Mouse (Mus musculus) macrophage (primary cell): ENCODE results near the gene Atl1. TPM values are rescaled to one million over a fixed set of nuclear protein-coding genes. Genes with fewer than 3 reads are reported as not detected.

Experiments used
- H3K27ac ChIP-seq: fragments of 350-480 bp; formaldehyde crosslinking; 2 replicates; pipeline ENCODE4 v1.9.0; 2021
- H3K36me3 ChIP-seq: fragments of 350-480 bp; formaldehyde crosslinking; 2 replicates; pipeline ENCODE4 v1.9.0; 2021; ENCODE audit errors: inconsistent target
- H3K4me3 ChIP-seq: fragments of 350-480 bp; formaldehyde crosslinking; 2 replicates; pipeline ENCODE4 v1.9.0; 2021; ENCODE audit errors: inconsistent target
- H3K79me2 ChIP-seq: fragments of 350-480 bp; formaldehyde crosslinking; 2 replicates; pipeline ENCODE4 v1.9.0; 2021; ENCODE audit errors: inconsistent target
- WGBS: methylation state at CpG from one replicate; pipeline ENCODE4 v1.1.7; 2026; ENCODE audit warnings: inconsistent platforms; ENCODE audit not compliant: missing documents; 5-methylcytosine and 5-hydroxymethylcytosine counted together
- polyA plus RNA-seq: library from polyadenylated mRNA; stranded (reverse); fragments of 250-400 nt; gene quantifications from 3 replicates; pipeline ENCODE4 v1.2.4, GENCODE M21; 2018; ENCODE audit warnings: inconsistent platforms
- total RNA-seq, 78 experiments: library from RNA; depleted of rRNA; stranded (reverse); fragments of 250-400 nt; gene quantifications; 1 replicate in 9 of 78; 2 replicates in 24 of 78; 3 replicates in 43 of 78; 4 replicates in 2 of 78; pipeline ENCODE4 v1.2.4; 2018; ENCODE audit warnings: inconsistent platforms in 56 of 78

The Atl1 gene
- total RNA-seq (2018; cell fraction: chromatin; rRNA removed), result 10 to 100 TPM in 4 of 26 experiments, 1 to 10 TPM in 21, under 1 TPM in 1; 0.88 to 17.7 (median 6.6) TPM
- 1 to 10 TPM in 14 of 26 experiments, under 1 TPM in 12; 0.38 to 2.6 (median 1.2) TPM for total RNA-seq (2018; cell fraction: cytosol; rRNA removed)
- 1 to 10 TPM in 24 of 26 experiments, under 1 TPM in 2; 0.58 to 8.4 (median 2.6) TPM for total RNA-seq (2018; cell fraction: nucleus; rRNA removed)
- polyA plus RNA-seq, result 0.96 to 1.4 TPM (median 1.0 TPM) in 3 replicates

GRCm38 (mm10) chr12:69892371-69893251 is at the start of gene Atl1, which contains the start of gene Map4k5:
Gene Atl1 (plus strand): TSS chr12:69892614.
Gene Map4k5 (minus strand): TSS chr12:69893200.
- no peak within 1 kb of the TSS for H3K27ac ChIP-seq
- no peaks in the 10 kb centered on the region for H3K36me3 ChIP-seq
- under 1% methylated on average over 110 of the region's 118 CpGs for WGBS
- H3K4me3 ChIP-seq, result peak within 1 kb of the TSS; percentile 58
- peaks cover 36% of the 10 kb centered on the region; the same call in 1 of the 2 replicates for H3K79me2 ChIP-seq

- 94% methylated on average over 18 of the region's 19 CpGs for WGBS
Measured at GRCm38 (mm10) chr12:69843531-69844445, 48.6 kb upstream of the Atl1 start.

GRCm38 (mm10) chr12:69845722-69846121 is 46.7 kb upstream of the Atl1 start:
- Histone ChIP-seq H3K36me3 (peaks cover 32% of the 10 kb centered on the region; the same call in 1 of the 2 replicates), H3K4me3 (no peak overlapping the region), H3K79me2 (no peaks in the 10 kb centered on the region), H3K27ac (no peak overlapping the region)
- 88% methylated on average over 8 of the region's 9 CpGs for WGBS

More at GRCm38 (mm10) chr12:69843531-69844445, 48.6 kb upstream of the Atl1 start:
- peaks cover 32% of the 10 kb centered on the region; the same call in 1 of the 2 replicates for H3K36me3 ChIP-seq
- no peaks in the 10 kb centered on the region for H3K79me2 ChIP-seq
- no peak overlapping the region for H3K4me3 ChIP-seq
- no peak overlapping the region for H3K27ac ChIP-seq

DNA sequence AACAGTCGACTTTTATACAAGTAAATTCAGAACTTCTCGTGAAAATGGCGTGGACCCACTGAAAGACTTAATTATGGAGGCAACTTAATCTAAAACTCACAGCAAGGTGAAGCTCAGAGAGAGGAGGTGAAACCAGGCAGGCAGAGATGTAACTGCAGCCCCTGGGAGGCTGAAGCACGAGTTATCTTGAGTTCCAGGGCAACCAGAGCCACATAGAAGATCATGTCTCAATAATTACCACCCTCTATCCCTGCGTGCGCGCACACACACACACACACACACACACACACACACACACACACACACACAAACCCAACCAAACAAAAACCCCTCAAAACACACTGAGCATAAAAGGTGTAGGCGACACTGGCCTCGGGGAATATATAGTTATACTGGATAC is 45.9 kb upstream of the Atl1 start:
- 94% methylated on average over 6 of the region's 9 CpGs for WGBS
- Histone ChIP-seq H3K79me2 (no peaks in the 10 kb centered on the region), H3K27ac (no peak overlapping the region), H3K4me3 (no peak overlapping the region), H3K36me3 (peaks cover 25% of the 10 kb centered on the region; the same call in 1 of the 2 replicates)

- H3K4me3 ChIP-seq, result no peak overlapping the region
- H3K36me3 ChIP-seq, result peaks cover 18% of the 10 kb centered on the region; the same call in 1 of the 2 replicates
- no peak overlapping the region for H3K27ac ChIP-seq
- no peaks in the 10 kb centered on the region for H3K79me2 ChIP-seq
- WGBS, result 97% methylated on average over 12 of the region's 12 CpGs
Measured at GRCm38 (mm10) chr12:69848083-69848878, 44.1 kb upstream of the Atl1 start.

DNA sequence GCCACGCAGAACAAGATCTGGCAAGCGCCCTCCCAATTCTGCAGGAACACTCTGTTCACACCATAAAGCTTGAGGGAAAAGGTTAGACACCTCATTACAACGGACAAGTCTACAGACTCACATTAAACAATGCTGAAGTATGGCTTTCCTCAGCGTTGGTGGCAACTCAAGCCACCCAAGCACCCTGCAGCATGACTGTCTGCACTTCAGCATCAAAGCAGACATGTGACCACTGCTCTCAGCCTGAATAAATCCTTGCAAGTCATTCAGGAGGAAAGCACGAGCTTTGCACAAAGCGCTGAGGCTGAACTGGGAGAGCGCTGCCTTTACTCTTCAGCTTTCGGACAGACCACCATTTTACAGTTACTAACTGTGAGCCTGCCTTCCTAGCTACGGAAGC is 40.1 kb upstream of the Atl1 start:
- WGBS, result 94% methylated on average over 9 of the region's 9 CpGs
- H3K36me3 ChIP-seq, result no peaks in the 10 kb centered on the region
- H3K4me3 ChIP-seq, result no peak overlapping the region
- no peaks in the 10 kb centered on the region for H3K79me2 ChIP-seq
- H3K27ac ChIP-seq, result no peak overlapping the region

GRCm38 (mm10) chr12:69853387-69853786 is 39.0 kb upstream of the Atl1 start:
- 67% methylated on average over 11 of the region's 11 CpGs for WGBS
- H3K79me2 ChIP-seq, result no peaks in the 10 kb centered on the region
- H3K36me3 ChIP-seq, result no peaks in the 10 kb centered on the region
- no peak overlapping the region for H3K4me3 ChIP-seq
- no peak overlapping the region for H3K27ac ChIP-seq

- no peak overlapping the region for H3K27ac ChIP-seq
- no peaks in the 10 kb centered on the region for H3K36me3 ChIP-seq
Measured at GRCm38 (mm10) chr12:69853942-69854341, 38.5 kb upstream of the Atl1 start.

GRCm38 (mm10) chr12:69855641-69856300 is 36.6 kb upstream of the Atl1 start:
- H3K36me3 ChIP-seq, result no peaks in the 10 kb centered on the region
- no peak overlapping the region for H3K4me3 ChIP-seq
- H3K79me2 ChIP-seq, result no peaks in the 10 kb centered on the region
- no peak overlapping the region for H3K27ac ChIP-seq
- WGBS, result 95% methylated on average over 12 of the region's 12 CpGs

More at GRCm38 (mm10) chr12:69853942-69854341, 38.5 kb upstream of the Atl1 start:
- H3K4me3 ChIP-seq, result no peak overlapping the region
- 51% methylated on average over 2 of the region's 2 CpGs for WGBS
- no peaks in the 10 kb centered on the region for H3K79me2 ChIP-seq

DNA sequence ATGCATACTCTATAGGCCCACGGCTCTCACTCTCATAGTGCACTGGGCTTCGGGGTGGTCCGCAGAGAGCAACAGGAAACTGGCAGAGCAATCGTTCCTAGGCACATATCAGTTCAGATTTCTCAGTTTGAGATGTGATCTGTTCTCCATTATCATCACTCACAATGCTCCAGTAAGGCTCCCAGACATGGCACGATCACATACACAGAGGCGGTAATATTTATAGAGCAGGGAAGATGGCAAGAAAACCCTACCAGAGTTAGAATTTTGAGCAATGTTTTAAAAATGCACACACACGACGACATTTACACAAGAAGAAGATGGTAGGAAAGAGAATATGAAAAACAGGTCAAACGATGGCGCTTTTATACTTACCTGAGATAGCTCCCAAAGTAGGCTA is 36.0 kb upstream of the Atl1 start:
- Histone ChIP-seq H3K79me2 (no peaks in the 10 kb centered on the region), H3K4me3 (no peak overlapping the region), H3K27ac (no peak overlapping the region), H3K36me3 (no peaks in the 10 kb centered on the region)
- 95% methylated on average over 10 of the region's 10 CpGs for WGBS

DNA sequence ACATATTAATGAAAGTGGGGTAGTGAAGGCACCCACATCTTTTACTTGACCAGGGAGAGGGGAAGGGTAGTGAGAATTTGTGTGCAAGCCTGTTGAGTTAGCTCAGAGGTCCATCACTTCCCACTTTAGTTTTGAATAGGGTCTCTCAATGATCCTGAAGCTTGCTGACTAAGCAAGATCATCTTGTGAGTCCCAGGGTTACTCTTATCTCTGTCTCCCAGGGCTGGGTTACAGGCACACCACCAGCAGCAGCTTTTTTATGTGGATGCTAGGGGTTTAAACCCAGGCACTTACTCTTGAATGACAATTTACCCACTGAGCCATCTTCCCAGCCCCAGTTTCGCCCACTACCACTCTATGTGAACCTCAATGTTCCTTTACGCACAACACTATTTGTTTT is 34.8 kb upstream of the Atl1 start:
- H3K79me2 ChIP-seq, result no peaks in the 10 kb centered on the region
- no peak overlapping the region for H3K4me3 ChIP-seq
- no peak overlapping the region for H3K27ac ChIP-seq
- no peaks in the 10 kb centered on the region for H3K36me3 ChIP-seq
- 96% methylated on average over 2 of the region's 2 CpGs for WGBS

DNA sequence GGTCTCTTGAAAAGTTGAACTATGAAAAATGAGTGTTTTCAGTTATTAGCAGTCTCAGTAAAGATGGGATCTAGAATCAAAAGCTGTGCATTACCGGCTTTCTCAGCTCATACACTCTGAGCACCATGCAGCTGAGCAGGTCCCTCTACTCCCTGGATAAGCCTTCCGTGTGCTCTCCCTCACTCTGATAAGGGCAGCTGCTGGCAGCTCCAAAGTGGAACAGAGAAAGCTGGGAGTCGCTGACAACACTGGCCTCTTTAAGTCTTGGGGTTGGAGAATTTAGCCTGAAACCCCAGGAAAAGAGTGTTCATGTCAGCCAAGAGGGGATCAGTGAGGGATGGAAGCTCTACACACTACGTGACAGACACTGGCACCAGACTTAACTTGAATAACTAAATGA is 33.6 kb upstream of the Atl1 start:
- Histone ChIP-seq H3K4me3 (no peak overlapping the region), H3K79me2 (no peaks in the 10 kb centered on the region), H3K36me3 (no peaks in the 10 kb centered on the region), H3K27ac (no peak overlapping the region)
- 86% methylated on average over 4 of the region's 4 CpGs for WGBS

GRCm38 (mm10) chr12:69863505-69863904 is 28.9 kb upstream of the Atl1 start:
- no peaks in the 10 kb centered on the region for H3K79me2 ChIP-seq
- H3K36me3 ChIP-seq, result no peaks in the 10 kb centered on the region
- no peak overlapping the region for H3K27ac ChIP-seq
- WGBS, result 26% methylated on average over 5 of the region's 5 CpGs
- no peak overlapping the region for H3K4me3 ChIP-seq
